Mouse (Mus musculus): ENCODE measurements around the gene Gm9732.
"Not testable (repeated sequence)": the region's sequence is repeated elsewhere in the genome, so short reads cannot be mapped to it uniquely, and the experiment has no call there.

Gene Gm9732

DNA sequence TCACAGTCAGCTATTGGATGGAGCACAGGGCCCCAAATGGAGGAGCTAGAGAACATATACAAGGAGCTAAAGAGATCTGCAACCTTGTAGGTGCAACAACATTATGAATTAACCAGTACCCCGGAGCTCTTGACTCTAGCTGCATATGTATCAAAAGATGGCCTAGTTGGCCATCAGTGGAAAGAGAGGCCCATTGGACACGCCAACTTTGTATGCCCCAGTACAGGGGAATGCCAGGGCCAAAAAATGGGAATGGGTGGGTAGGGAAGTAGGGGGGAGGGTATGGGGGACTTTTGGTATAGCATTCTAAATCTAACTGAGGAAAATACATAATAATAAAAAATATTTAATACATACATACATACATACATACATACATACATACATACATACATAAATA, 78.1 kb downstream of the Gm9732 start:
- in situ Hi-C loops (cut with MseI, MboI) = not testable (repeated sequence)
